Mouse (Mus musculus) olfactory bulb, adult 2 months (tissue): ENCODE measurements at regions not wholly inside any gene's neighbourhood (a gene's known extent, or its start where the extent isn't known, plus 50 kb on each side); places are given as distances from the start of the nearest gene placed in this dataset.
"Not testable (repeated sequence)": the region's sequence is repeated elsewhere in the genome, so short reads cannot be mapped to it uniquely, and the experiment has no call there.

Experiments used
- CTCF ChIP-seq: fragments of 200-500 bp; IDR thresholded peaks from 2 replicates; pipeline ENCODE4 v1.5.1; 2012; ENCODE audit warnings: low read depth, mild to moderate bottlenecking, low read length, moderate library complexity; ENCODE audit not compliant: insufficient read depth
- POLR2A ChIP-seq: fragments of 200-500 bp; IDR thresholded peaks from 2 replicates; pipeline ENCODE4 v1.6.1; 2012; ENCODE audit warnings: mild to moderate bottlenecking, low read depth, low read length, moderate library complexity; ENCODE audit not compliant: insufficient read depth

GRCm38 (mm10) chr16:30717577-30717976 lies 118.1 kb downstream of the Fam43a start:
- TF ChIP-seq CTCF, POLR2A: not testable (repeated sequence)
